Mouse (Mus musculus) myocyte (in vitro differentiated cells): ENCODE measurements at regions not wholly inside any gene's neighbourhood (a gene's known extent, or its start where the extent isn't known, plus 50 kb on each side); places are given as distances from the start of the nearest gene placed in this dataset.

ENCODE experiments used
- H3K27me3 ChIP-seq: one replicate; pipeline ENCODE4 v1.6.1; 2011; ENCODE audit not compliant: control insufficient read depth, insufficient read depth, insufficient read length
- H3K36me3 ChIP-seq: one replicate; pipeline ENCODE4 v1.6.1; 2011; ENCODE audit not compliant: control insufficient read depth, insufficient read depth
- H3K4me2 ChIP-seq: one replicate; pipeline ENCODE4 v1.6.1; 2011; ENCODE audit warnings: low read depth, control low read depth
- H3K4me3 ChIP-seq: one replicate; pipeline ENCODE4 v1.5.1; 2011; ENCODE audit warnings: mild to moderate bottlenecking, control low read depth, moderate library complexity
- H3K79me2 ChIP-seq: one replicate; pipeline ENCODE4 v1.6.1; 2011; ENCODE audit not compliant: control insufficient read depth, insufficient read depth
- H3ac ChIP-seq: one replicate; pipeline ENCODE4 v1.6.1; 2011; ENCODE audit not compliant: control insufficient read depth, insufficient read length
- CEBPB ChIP-seq: IDR thresholded peaks from 2 replicates; pipeline ENCODE4 v1.6.1; 2011; ENCODE audit warnings: mild to moderate bottlenecking, moderate library complexity; ENCODE audit not compliant: poor library complexity, insufficient read depth, severe bottlenecking
- E2F4 ChIP-seq: IDR thresholded peaks from one replicate; pipeline ENCODE4 v1.6.1; 2011; ENCODE audit warnings: mild to moderate bottlenecking, control low read depth, moderate library complexity; ENCODE audit not compliant: insufficient read depth
- MAX ChIP-seq: IDR thresholded peaks from one replicate; pipeline ENCODE4 v1.6.1; 2011; ENCODE audit warnings: low read depth, mild to moderate bottlenecking, control low read depth
- MYOD1 ChIP-seq, 3 experiments: IDR thresholded peaks; one replicate each; pipeline ENCODE4 v1.6.1; 2011; ENCODE audit warnings: control low read depth in 2 of 3, low read depth in 2 of 3, mild to moderate bottlenecking in 2 of 3, moderate library complexity in 1 of 3; ENCODE audit not compliant: insufficient read length in 2 of 3, control insufficient read depth in 1 of 3
- MYOG ChIP-seq, 3 experiments: IDR thresholded peaks; one replicate each; pipeline ENCODE4 v1.6.1; 2011; ENCODE audit warnings: control low read depth in 2 of 3, low read depth in 2 of 3, mild to moderate bottlenecking in 2 of 3; ENCODE audit not compliant: insufficient read length in 2 of 3, control insufficient read depth in 1 of 3, insufficient read depth in 1 of 3
- POLR2A ChIP-seq: IDR thresholded peaks from one replicate; pipeline ENCODE4 v1.6.1; 2011; ENCODE audit warnings: low read depth, mild to moderate bottlenecking, control low read depth, moderate library complexity; ENCODE audit not compliant: insufficient read length
- POLR2AphosphoS2 ChIP-seq: IDR thresholded peaks from one replicate; pipeline ENCODE4 v1.6.1; 2011; ENCODE audit warnings: low read depth, control low read depth; ENCODE audit not compliant: insufficient read length
- REST ChIP-seq: IDR thresholded peaks from one replicate; pipeline ENCODE4 v1.6.1; 2011; ENCODE audit warnings: mild to moderate bottlenecking, control low read depth, moderate library complexity; ENCODE audit not compliant: insufficient read depth, insufficient read length
- SRF ChIP-seq: IDR thresholded peaks from one replicate; pipeline ENCODE4 v1.6.1; 2011; ENCODE audit warnings: low read depth; ENCODE audit not compliant: control insufficient read depth, insufficient read length
- TCF12 ChIP-seq: IDR thresholded peaks from one replicate; pipeline ENCODE4 v1.6.1; 2011; ENCODE audit warnings: mild to moderate bottlenecking, control low read depth; ENCODE audit not compliant: poor library complexity, insufficient read depth, severe bottlenecking
- TCF3 ChIP-seq: IDR thresholded peaks from one replicate; pipeline ENCODE4 v1.6.1; 2011; ENCODE audit warnings: low read depth, control low read depth; ENCODE audit not compliant: insufficient read length
- USF1 ChIP-seq: IDR thresholded peaks from one replicate; pipeline ENCODE4 v1.6.1; 2011; ENCODE audit warnings: low read depth, mild to moderate bottlenecking, control low read depth, moderate library complexity

GRCm38 (mm10) chr11:18754732-18755525, 263.9 kb downstream of the Meis1 start:
- H3K27me3 ChIP-seq, result no peaks in the 10 kb centered on the region
- no peak overlapping the region for H3K4me3 ChIP-seq
- no peaks in the 10 kb centered on the region for H3K36me3 ChIP-seq
- H3K4me2 ChIP-seq, result no peak overlapping the region
- H3ac ChIP-seq, result no peak overlapping the region
- TF ChIP-seq TCF3 (no peak), TCF12 (no peak), MAX (no peak)
- H3K79me2 ChIP-seq, result no peaks in the 10 kb centered on the region

GRCm38 (mm10) chr11:18753856-18754255, 264.9 kb downstream of the Meis1 start:
- no peak overlapping the region for H3K4me2 ChIP-seq
- H3K36me3 ChIP-seq, result no peaks in the 10 kb centered on the region
- no peaks in the 10 kb centered on the region for H3K79me2 ChIP-seq
- H3K4me3 ChIP-seq, result no peak overlapping the region
- TF ChIP-seq REST, result no peak
- TF ChIP-seq POLR2A, result no peak
- no peak for TF ChIP-seq CEBPB
- TF ChIP-seq USF1, result no peak
- TF ChIP-seq MYOG (IDR thresholded peaks at IDR 0.05; ENCODE audit: control insufficient read depth in 1 of 3, insufficient read depth in 1 of 3, insufficient read length in 2 of 3, low read depth in 2 of 3), result no peak
- TF ChIP-seq E2F4, result no peak
- no peak for TF ChIP-seq TCF3
- TF ChIP-seq TCF12, result no peak
- no peak for TF ChIP-seq SRF
- no peak for TF ChIP-seq POLR2AphosphoS2
- TF ChIP-seq MYOD1 (IDR thresholded peaks at IDR 0.05; ENCODE audit: control insufficient read depth in 1 of 3, insufficient read length in 2 of 3, low read depth in 2 of 3), result no peak
- no peak for TF ChIP-seq MAX
- H3ac ChIP-seq, result no peak overlapping the region
- H3K27me3 ChIP-seq, result no peaks in the 10 kb centered on the region

GRCm38 (mm10) chr11:18753246-18753645, 265.5 kb downstream of the Meis1 start:
- H3K27me3 ChIP-seq, result no peaks in the 10 kb centered on the region
- no peak overlapping the region for H3K4me2 ChIP-seq
- H3K79me2 ChIP-seq, result no peaks in the 10 kb centered on the region
- H3K4me3 ChIP-seq, result no peak overlapping the region
- TF ChIP-seq POLR2AphosphoS2 (no peak), CEBPB (no peak), SRF (no peak), TCF3 (no peak), USF1 (no peak), MAX (no peak), REST (no peak), TCF12 (no peak), MYOG (IDR thresholded peaks at IDR 0.05; ENCODE audit: control insufficient read depth in 1 of 3, insufficient read depth in 1 of 3, insufficient read length in 2 of 3, low read depth in 2 of 3) (no peak), POLR2A (no peak)
- no peak overlapping the region for H3ac ChIP-seq
- H3K36me3 ChIP-seq, result no peaks in the 10 kb centered on the region

- TF ChIP-seq POLR2AphosphoS2, result no peak
- TF ChIP-seq E2F4, result no peak
- TF ChIP-seq TCF12, result no peak
- TF ChIP-seq REST, result no peak
- no peak for TF ChIP-seq TCF3
- no peak for TF ChIP-seq CEBPB
- TF ChIP-seq POLR2A, result no peak
- no peak for TF ChIP-seq MAX
- TF ChIP-seq SRF, result no peak
- no peak overlapping the region for H3K4me3 ChIP-seq
- no peaks in the 10 kb centered on the region for H3K79me2 ChIP-seq
- no peaks in the 10 kb centered on the region for H3K27me3 ChIP-seq
- H3ac ChIP-seq, result no peak overlapping the region
- no peaks in the 10 kb centered on the region for H3K36me3 ChIP-seq
- no peak overlapping the region for H3K4me2 ChIP-seq
Measured at GRCm38 (mm10) chr11:18752512-18752911, 266.3 kb downstream of the Meis1 start.

GRCm38 (mm10) chr11:18750911-18751841, 267.6 kb downstream of the Meis1 start:
- Histone ChIP-seq H3ac (no peak overlapping the region), H3K36me3 (no peaks in the 10 kb centered on the region), H3K27me3 (no peaks in the 10 kb centered on the region), H3K79me2 (no peaks in the 10 kb centered on the region), H3K4me2 (no peak overlapping the region), H3K4me3 (no peak overlapping the region)
- TF ChIP-seq MYOD1 (IDR thresholded peaks at IDR 0.05; ENCODE audit: control insufficient read depth in 1 of 3, insufficient read length in 2 of 3, low read depth in 2 of 3), result no peak
- no peak for TF ChIP-seq TCF12
- no peak for TF ChIP-seq TCF3
- TF ChIP-seq MYOG (IDR thresholded peaks at IDR 0.05; ENCODE audit: control insufficient read depth in 1 of 3, insufficient read depth in 1 of 3, insufficient read length in 2 of 3, low read depth in 2 of 3), result no peak
- TF ChIP-seq E2F4, result no peak
- TF ChIP-seq POLR2AphosphoS2, result no peak
- TF ChIP-seq USF1, result no peak
- no peak for TF ChIP-seq SRF
- no peak for TF ChIP-seq MAX
- TF ChIP-seq REST, result no peak
- no peak for TF ChIP-seq CEBPB
